Mouse (Mus musculus) kidney, adult 2 months (tissue): Measurements from ENCODE around the gene Txk. TPM values are rescaled to one million over a fixed set of nuclear protein-coding genes. Genes with fewer than 3 reads are reported as not detected.

Experiments used
- DNase-seq: peaks from one replicate; pipeline ENCODE4 v3.0.0; 2021
- H3K27ac ChIP-seq: fragments of 200-500 bp; 2 replicates; pipeline ENCODE4 v1.5.1; 2012; ENCODE audit warnings: low read depth, low read length, control low read depth, inconsistent platforms; ENCODE audit not compliant: insufficient read depth
- H3K27me3 ChIP-seq: fragments of 200-500 bp; replicated peaks from 2 replicates; pipeline ENCODE4 v1.6.1; 2012; ENCODE audit warnings: mild to moderate bottlenecking, moderate library complexity, low read length, inconsistent platforms; ENCODE audit not compliant: control insufficient read depth, insufficient read depth
- H3K36me3 ChIP-seq: fragments of 200-500 bp; 2 replicates; pipeline ENCODE4 v1.6.1; 2012; ENCODE audit warnings: mild to moderate bottlenecking, moderate library complexity, low read length, inconsistent platforms; ENCODE audit not compliant: control insufficient read depth, insufficient read depth
- H3K4me1 ChIP-seq: fragments of 200-500 bp; 2 replicates; pipeline ENCODE4 v1.6.1; 2011; ENCODE audit warnings: low read length; ENCODE audit not compliant: control insufficient read depth, insufficient read depth
- H3K4me3 ChIP-seq: fragments of 200-500 bp; 2 replicates; pipeline ENCODE4 v1.5.1; 2011; ENCODE audit warnings: mild to moderate bottlenecking, low read depth, low read length, control low read depth; ENCODE audit not compliant: insufficient read depth
- CTCF ChIP-seq: fragments of 200-500 bp; conservative IDR thresholded peaks from 2 replicates; pipeline ENCODE4 v1.5.1; 2011; ENCODE audit warnings: low read depth, mild to moderate bottlenecking, control low read depth, low read length, moderate library complexity, mixed read lengths; ENCODE audit not compliant: insufficient read depth, insufficient read length
- POLR2A ChIP-seq: fragments of 200-500 bp; IDR thresholded peaks from one replicate; pipeline ENCODE4 v1.6.1; 2011; ENCODE audit warnings: low read depth, low read length, control low read depth
- WGBS: fragments of 180-500 bp; shearing (Covaris S2); methylation state at CpG from one replicate; pipeline ENCODE4 v1.1.7; 2018; 5-methylcytosine and 5-hydroxymethylcytosine counted together
- polyA plus RNA-seq: library from polyadenylated mRNA; depleted of rRNA; stranded (reverse); fragments of >200 nt; gene quantifications from 2 replicates; pipeline ENCODE4 v1.2.3, GENCODE M21; 2012; rRNA removed

Txk gene
- polyA plus RNA-seq, 1 experiment = 0.88 TPM

GRCm38 (mm10) chr5:72646996-72647395, 105.6 kb downstream of the Txk start:
- 18% methylated on average over 10 of the region's 10 CpGs for WGBS
- DNase-seq = no peak
- Histone ChIP-seq H3K27ac (no peak overlapping the region), H3K4me1 (no peaks in the 10 kb centered on the region), H3K27me3 (no peaks in the 10 kb centered on the region), H3K36me3 (no peaks in the 10 kb centered on the region), H3K4me3 (peak overlapping the region; percentile 61; the same call in 1 of the 2 replicates)
- TF ChIP-seq CTCF (no peak), POLR2A (no peak)

- H3K27me3 ChIP-seq = no peaks in the 10 kb centered on the region
- no peak overlapping the region for H3K27ac ChIP-seq
- no peak for DNase-seq
- no peak overlapping the region for H3K4me3 ChIP-seq
- H3K4me1 ChIP-seq = no peaks in the 10 kb centered on the region
- H3K36me3 ChIP-seq = no peaks in the 10 kb centered on the region
- 43% methylated on average over 10 of the region's 10 CpGs for WGBS
- TF ChIP-seq POLR2A (no peak), CTCF (peak; percentile 36; the same call in 1 of the 2 replicates)
Observed at GRCm38 (mm10) chr5:72646131-72646530, 106.4 kb downstream of the Txk start.

Other genes with a start within 250 kb of the Txk start
- 4.0 and 5.0 TPM in 2 replicates for gene Corin, start 248.3 kb downstream of the Txk start, polyA plus RNA-seq
- gene Nfxl1, start 193.1 kb downstream of the Txk start, polyA plus RNA-seq = 4.0 and 4.6 TPM in 2 replicates
- gene Zar1, start 171.5 kb downstream of the Txk start, polyA plus RNA-seq = 0.14 and 0.15 TPM in 2 replicates
- gene Gm5868, start 165.2 kb downstream of the Txk start, polyA plus RNA-seq = 0.13 and 0.33 TPM in 2 replicates
- gene Cnga1, start 108.5 kb downstream of the Txk start, polyA plus RNA-seq = not detected in 2 replicates
- 0.70 and 1.2 TPM in 2 replicates for gene Nipal1, start 105.0 kb downstream of the Txk start, polyA plus RNA-seq
- 7.8 and 8.1 TPM in 2 replicates for gene Tec, start 115.7 kb upstream of the Txk start, polyA plus RNA-seq
- gene Slain2, start 161.5 kb upstream of the Txk start, polyA plus RNA-seq = 23.4 and 24.3 TPM in 2 replicates
- not detected in 2 replicates for gene Gm10135, start 221.9 kb upstream of the Txk start, polyA plus RNA-seq